Mouse (Mus musculus) limb, embryonic 14.5 days (tissue): Measurements from ENCODE around the gene Zfand4. TPM values are rescaled to one million over a fixed set of nuclear protein-coding genes. Genes with fewer than 3 reads are reported as not detected.
A peak's percentile ranks its signal among the peaks of the same experiment; 100 is the strongest.
"Not testable (repeated sequence)": the region's sequence is repeated elsewhere in the genome, so short reads cannot be mapped to it uniquely, and the experiment has no call there.

Source experiments
- ATAC-seq: fragments of 200-750 bp; cut with Nextera tagmentation; 2 replicates; pipeline ENCODE4 v1.8.0; 2017; ENCODE audit warnings: low read depth, moderate number of reproducible peaks, moderate TSS enrichment; ENCODE audit not compliant: low FRiP score
- DNase-seq: peaks from one replicate; pipeline ENCODE4 v3.0.0-alpha.2; 2015; ENCODE audit warnings: low spot score
- H3K27ac ChIP-seq: fragments of 300-500 bp; sonication (generic); replicated peaks from 2 replicates; pipeline ENCODE4 v1.5.1; 2014; ENCODE audit warnings: low read depth, mild to moderate bottlenecking, low read length, moderate library complexity, mixed read lengths
- H3K27me3 ChIP-seq: fragments of 300-500 bp; sonication (generic); 2 replicates; pipeline ENCODE4 v1.6.1; 2014; ENCODE audit warnings: low read length, mixed read lengths; ENCODE audit not compliant: control insufficient read depth, insufficient read depth
- H3K36me3 ChIP-seq: fragments of 300-500 bp; sonication (generic); 2 replicates; pipeline ENCODE4 v1.6.1; 2014; ENCODE audit warnings: mild to moderate bottlenecking, low read length, moderate library complexity, mixed read lengths; ENCODE audit not compliant: control insufficient read depth, insufficient read depth
- H3K4me1 ChIP-seq: fragments of 300-500 bp; sonication (generic); 2 replicates; pipeline ENCODE4 v1.6.1; 2014; ENCODE audit warnings: antibody characterized with exemption, low read length, mixed read lengths; ENCODE audit not compliant: control insufficient read depth, insufficient read depth
- H3K4me2 ChIP-seq: fragments of 300-500 bp; sonication (generic); replicated peaks from 2 replicates; pipeline ENCODE4 v1.6.1; 2014; ENCODE audit warnings: low read depth, mild to moderate bottlenecking, low read length, moderate library complexity; ENCODE audit not compliant: severe bottlenecking
- H3K4me3 ChIP-seq: fragments of 300-500 bp; sonication (generic); replicated peaks from 2 replicates; pipeline ENCODE4 v1.5.1; 2014; ENCODE audit warnings: low read length
- H3K9ac ChIP-seq: fragments of 300-500 bp; sonication (generic); 2 replicates; pipeline ENCODE4 v1.6.1; 2014; ENCODE audit warnings: mild to moderate bottlenecking, low read depth, low read length, moderate library complexity; ENCODE audit not compliant: severe bottlenecking
- H3K9me3 ChIP-seq: fragments of 300-500 bp; sonication (generic); 2 replicates; pipeline ENCODE4 v1.6.1; 2016; ENCODE audit warnings: low read length; ENCODE audit not compliant: control insufficient read depth
- POLR2A ChIP-seq: fragments of 200-500 bp; IDR thresholded peaks from 2 replicates; pipeline ENCODE4 v1.8.0; 2012; ENCODE audit warnings: inconsistent platforms, mild to moderate bottlenecking, moderate library complexity, borderline replicate concordance; ENCODE audit not compliant: insufficient read depth, insufficient read length; ENCODE audit errors: extremely low read depth
- WGBS: fragments of 180-500 bp; shearing (Covaris S2); extraction: QIAGEN DNeasy Blood & Tissue Kit; methylation state at CpG from one replicate; pipeline ENCODE4 v1.1.7; 2014; 5-methylcytosine and 5-hydroxymethylcytosine counted together
- polyA plus RNA-seq, 2 experiments: library from polyadenylated mRNA; depleted of rRNA in 1 of 2; stranded (reverse) in 1 of 2; unstranded in 1 of 2; fragments of >200 nt; fragmentation: Nextera tagmentation in 1 of 2; extraction: Ambion mirVana in 1 of 2; gene quantifications; 2 replicates each; pipeline versions ENCODE4 v1.2.1 to v1.2.3; 2012 to 2014

Gene Zfand4
- polyA plus RNA-seq (2012; rRNA removed) (3.7 and 4.7 TPM in 2 replicates), polyA plus RNA-seq (2014; fragmentation: Nextera tagmentation; extraction: Ambion mirVana) (6.5 and 8.2 TPM in 2 replicates)

- H3K9ac ChIP-seq = peak within 1 kb of the TSS; percentile 71
- ATAC-seq = peak; percentile 98
- H3K9me3 ChIP-seq = no peaks in the 10 kb centered on the region
- H3K4me1 ChIP-seq = peaks cover 3% of the 10 kb centered on the region; the same call in 1 of the 2 replicates
- peak within 1 kb of the TSS; percentile 57 for H3K4me3 ChIP-seq
- no peak within 1 kb of the TSS for H3K27ac ChIP-seq
- peak; percentile 94 for DNase-seq
- H3K4me2 ChIP-seq = peak within 1 kb of the TSS; percentile 74
- peaks cover 24% of the 10 kb centered on the region for H3K36me3 ChIP-seq
- TF ChIP-seq POLR2A = no peak
- WGBS = under 1% methylated on average over 44 of the region's 67 CpGs
- no peaks in the 10 kb centered on the region for H3K27me3 ChIP-seq
Observed at GRCm38 (mm10) chr6:116264018-116264651, at the start of gene Zfand4. Gene Zfand4 (plus strand): TSS chr6:116264222.

GRCm38 (mm10) chr6:116227767-116228166 lies 36.3 kb upstream of the Zfand4 start:
- Histone ChIP-seq H3K9me3 (no peaks in the 10 kb centered on the region), H3K4me2 (no peak overlapping the region), H3K36me3 (peaks cover 77% of the 10 kb centered on the region), H3K27me3 (no peaks in the 10 kb centered on the region), H3K4me3 (no peak overlapping the region), H3K27ac (no peak overlapping the region), H3K4me1 (no peaks in the 10 kb centered on the region), H3K9ac (no peak overlapping the region)
- 82% methylated on average over 11 of the region's 11 CpGs for WGBS
- DNase-seq (no peak), ATAC-seq (no peak)
- TF ChIP-seq POLR2A = no peak

- WGBS = 66% methylated on average over 12 of the region's 12 CpGs
- peak; percentile 59 for DNase-seq
- no peak for ATAC-seq
- Histone ChIP-seq H3K4me1 (no peaks in the 10 kb centered on the region), H3K27ac (no peak overlapping the region), H3K4me2 (no peak overlapping the region), H3K9me3 (no peaks in the 10 kb centered on the region), H3K4me3 (no peak overlapping the region), H3K27me3 (no peaks in the 10 kb centered on the region), H3K9ac (no peak overlapping the region), H3K36me3 (peaks cover 79% of the 10 kb centered on the region)
- TF ChIP-seq POLR2A = no peak
Observed at GRCm38 (mm10) chr6:116228785-116229525, 35.1 kb upstream of the Zfand4 start.

GRCm38 (mm10) chr6:116234821-116235220 lies 29.2 kb upstream of the Zfand4 start:
- H3K9ac ChIP-seq, H3K27ac ChIP-seq, H3K4me2 ChIP-seq, H3K27me3 ChIP-seq, DNase-seq, H3K9me3 ChIP-seq, H3K4me1 ChIP-seq, ATAC-seq, H3K4me3 ChIP-seq: not testable (repeated sequence)
- peaks cover 68% of the 10 kb centered on the region for H3K36me3 ChIP-seq
- 91% methylated on average over 2 of the region's 2 CpGs for WGBS

- DNase-seq = no peak
- peaks cover 70% of the 10 kb centered on the region for H3K36me3 ChIP-seq
Observed at GRCm38 (mm10) chr6:116235336-116235735, 28.7 kb upstream of the Zfand4 start.

More at GRCm38 (mm10) chr6:116235336-116235735, 28.7 kb upstream of the Zfand4 start:
- no peak overlapping the region for H3K4me3 ChIP-seq
- H3K4me2 ChIP-seq = no peak overlapping the region
- no peaks in the 10 kb centered on the region for H3K9me3 ChIP-seq
- H3K27me3 ChIP-seq = no peaks in the 10 kb centered on the region
- no peak overlapping the region for H3K9ac ChIP-seq
- no peaks in the 10 kb centered on the region for H3K4me1 ChIP-seq
- no peak overlapping the region for H3K27ac ChIP-seq
- WGBS = 87% methylated on average over 5 of the region's 5 CpGs
- TF ChIP-seq POLR2A = no peak
- no peak for ATAC-seq
